Mouse (Mus musculus) cerebellum, postnatal 10 days (tissue): ENCODE measurements around the gene Gm12216.
A peak's percentile ranks its signal among the peaks of the same experiment; 100 is the strongest.
"Not testable (repeated sequence)": the region's sequence is repeated elsewhere in the genome, so short reads cannot be mapped to it uniquely, and the experiment has no call there.

Source experiments
- DNase-seq, 2 experiments: peaks; one replicate each; pipeline ENCODE4 v3.0.0; 2021; ENCODE audit warnings: mixed read lengths in 2 of 2

The Gm12216 gene

DNA sequence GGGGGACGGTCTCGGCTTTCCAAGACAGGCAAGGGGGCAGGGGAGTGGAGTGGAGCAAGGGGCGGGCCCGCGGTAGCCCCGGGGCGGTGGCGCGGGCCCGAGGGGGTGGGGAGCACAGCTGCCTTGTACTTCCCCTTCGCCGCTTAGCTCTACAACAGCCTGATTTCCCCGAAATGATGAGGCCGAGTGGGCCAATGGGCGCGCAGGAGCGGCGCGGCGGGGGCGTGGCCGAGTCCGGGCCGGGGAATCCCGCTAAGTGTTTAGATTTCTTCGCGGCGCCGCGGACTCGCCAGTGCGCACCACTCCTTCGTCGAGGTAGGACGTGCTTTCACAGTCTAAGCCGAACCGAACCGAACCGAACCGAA lies 89.3 kb downstream of the Gm12216 start, which contains the start of gene Irf1:
TSS of gene Irf1 (plus strand) at position 255 of the 365 bp plus-strand sequence.
- DNase-seq: peak; percentile 83 to 89

DNA sequence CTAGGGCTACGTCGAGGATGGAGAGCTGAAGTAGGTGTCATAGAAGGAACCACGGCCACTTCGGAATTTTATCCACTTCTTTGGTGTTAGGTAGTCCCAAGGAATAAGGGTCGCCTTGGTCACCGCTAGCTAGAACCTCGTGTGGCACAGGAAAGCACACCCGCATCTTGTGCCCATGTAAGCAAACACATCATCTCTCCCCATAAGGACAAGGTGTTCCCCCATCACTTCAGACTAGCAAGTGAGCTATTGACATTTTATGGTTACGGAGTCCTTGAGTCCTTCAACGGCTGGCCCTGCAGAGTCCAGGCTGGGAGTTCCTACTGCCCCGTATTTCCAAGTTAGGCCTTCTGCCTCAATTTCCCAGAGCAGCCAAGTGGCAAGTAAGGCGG lies 89.9 kb downstream of the Gm12216 start:
- no peak for DNase-seq

DNA sequence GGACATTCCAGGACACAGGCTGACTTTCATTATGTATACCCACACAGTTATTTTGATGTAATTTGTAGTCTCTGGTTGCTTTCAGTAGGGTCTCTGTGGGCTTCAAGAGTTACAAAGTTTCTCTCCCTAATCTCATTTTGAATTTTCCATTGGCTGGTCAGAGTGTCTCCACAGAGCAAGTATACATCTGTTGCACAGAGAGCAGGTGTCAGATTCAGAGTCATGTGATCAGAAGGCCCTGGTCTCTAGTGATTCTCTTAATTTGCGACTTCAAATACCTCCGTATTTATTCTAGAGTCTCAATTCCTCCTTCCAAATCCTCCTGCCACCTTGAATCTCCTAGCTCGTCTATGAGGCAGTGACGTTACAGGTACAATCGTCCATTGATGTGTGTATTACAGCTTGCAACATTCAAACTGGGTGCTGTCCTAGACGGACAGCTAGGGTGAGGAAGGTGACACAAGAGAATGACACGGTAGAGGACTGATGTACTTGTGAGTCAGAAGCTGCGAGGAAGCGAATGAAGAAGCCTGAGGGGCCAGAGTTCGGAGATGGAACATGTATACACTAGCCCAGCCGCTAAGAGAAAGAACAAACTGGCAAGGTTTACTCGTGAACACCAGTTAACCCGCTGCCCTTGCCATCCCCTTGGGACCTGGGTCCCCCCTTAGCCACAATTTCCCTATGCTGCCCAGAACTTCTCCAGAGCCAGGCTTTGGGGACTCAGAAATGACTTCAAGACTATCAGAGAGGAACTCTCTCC lies 90.5 kb downstream of the Gm12216 start:
- no peak for DNase-seq

DNA sequence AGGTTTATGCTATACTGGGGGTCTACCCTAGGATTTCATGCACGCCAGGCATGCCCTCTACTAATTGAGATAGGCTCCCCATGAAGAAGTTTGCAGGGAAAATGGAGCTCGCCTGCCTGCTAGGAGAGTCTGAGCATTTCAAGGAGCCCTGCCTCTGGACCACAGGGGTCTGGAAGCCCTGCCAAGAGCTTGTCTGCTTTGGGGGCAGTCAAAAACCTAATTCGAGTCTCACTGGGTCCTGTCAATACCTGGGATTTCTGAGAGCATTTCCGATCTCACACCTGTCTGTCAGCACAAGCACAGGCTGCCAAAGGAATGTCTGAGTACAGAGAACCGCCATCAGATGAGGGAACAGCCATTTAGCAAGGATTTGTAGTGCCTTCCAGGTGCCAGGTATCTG lies 94.5 kb downstream of the Gm12216 start:
- DNase-seq: peak in 1 of 2 experiments; percentile 34

DNA sequence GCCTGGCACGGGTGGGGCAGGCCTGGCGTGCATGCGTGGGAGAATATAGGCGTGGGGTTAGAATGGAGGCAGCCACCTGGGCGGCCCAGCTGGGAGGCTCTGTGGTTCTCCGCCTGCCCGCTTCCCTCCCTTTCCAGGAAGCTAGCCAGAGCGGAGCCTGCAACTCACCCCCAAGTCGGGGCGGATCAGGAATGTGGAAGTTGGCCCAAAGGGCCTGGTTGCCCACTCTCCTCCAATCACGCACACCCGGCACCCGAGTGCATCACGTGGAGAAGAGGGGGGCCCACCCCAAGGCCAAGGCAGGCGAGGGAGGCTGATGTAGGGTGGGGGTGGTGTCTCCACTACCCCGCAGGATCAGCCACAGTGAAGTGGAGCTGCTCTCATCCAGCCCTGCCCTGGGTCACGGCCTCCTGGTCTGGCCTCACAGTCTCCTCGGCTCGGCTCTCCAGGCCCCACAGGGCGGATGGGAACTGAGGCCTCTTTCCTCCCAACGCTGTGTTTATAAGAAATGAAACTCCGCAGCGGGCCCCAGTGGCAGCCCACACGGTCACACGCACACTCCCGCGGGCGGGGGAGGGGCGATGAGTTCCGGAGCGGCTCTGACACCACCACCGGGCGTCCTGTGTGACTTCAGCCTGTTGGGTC lies 95.4 kb downstream of the Gm12216 start:
- DNase-seq: peak; percentile 82

DNA sequence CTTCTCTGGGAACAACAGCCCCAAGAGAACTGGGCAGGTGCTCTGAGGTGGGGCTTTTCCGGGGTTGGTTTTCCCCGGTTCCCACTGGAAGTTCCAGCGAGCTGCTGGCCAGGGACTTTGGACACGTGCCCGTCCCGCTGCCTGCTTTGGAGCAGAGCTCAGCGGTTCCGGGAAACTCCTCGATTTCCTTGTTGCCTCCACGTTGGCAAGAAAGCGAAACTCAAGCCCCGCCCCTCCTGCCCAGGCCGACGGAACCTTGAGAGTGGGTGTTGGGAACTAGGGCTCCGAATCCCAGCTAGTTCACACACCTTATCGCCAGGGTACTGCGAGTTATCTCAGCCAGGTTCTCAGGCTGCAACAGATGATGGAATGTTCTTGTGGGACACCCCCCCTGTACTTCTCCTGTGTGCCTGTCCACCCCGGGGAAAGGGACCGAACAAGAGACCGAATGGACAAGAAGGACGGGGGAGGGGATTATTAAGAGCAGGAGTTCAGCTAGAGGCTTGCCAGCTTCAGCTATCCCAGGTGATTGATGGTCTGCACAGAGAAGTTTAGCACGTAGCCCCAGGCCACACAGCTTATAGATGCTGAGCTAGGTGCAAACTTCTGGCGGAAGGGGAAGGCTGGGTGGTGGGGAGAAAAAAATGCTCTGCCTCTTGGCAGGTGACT lies 96.1 kb downstream of the Gm12216 start:
- DNase-seq: peak; percentile 70 to 75

DNA sequence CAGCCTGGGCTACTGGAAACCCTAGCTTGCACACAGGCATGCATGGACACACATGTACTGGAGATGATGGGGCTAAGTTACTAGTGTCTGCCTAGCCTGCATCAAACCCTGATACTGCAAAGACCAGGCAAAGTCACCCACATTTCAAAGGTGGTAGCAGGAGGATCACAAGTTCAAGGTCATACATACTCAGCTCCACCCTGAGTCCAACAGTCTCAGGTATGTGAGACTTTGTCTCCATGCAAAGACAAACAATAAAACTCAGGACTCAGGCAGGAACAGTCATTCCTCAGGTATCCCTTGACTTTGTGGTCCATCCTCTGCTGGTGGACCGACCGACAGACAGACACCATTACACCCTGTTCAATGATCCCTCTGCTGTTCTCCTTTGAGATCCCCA lies 96.6 kb downstream of the Gm12216 start:
- DNase-seq: no peak

DNA sequence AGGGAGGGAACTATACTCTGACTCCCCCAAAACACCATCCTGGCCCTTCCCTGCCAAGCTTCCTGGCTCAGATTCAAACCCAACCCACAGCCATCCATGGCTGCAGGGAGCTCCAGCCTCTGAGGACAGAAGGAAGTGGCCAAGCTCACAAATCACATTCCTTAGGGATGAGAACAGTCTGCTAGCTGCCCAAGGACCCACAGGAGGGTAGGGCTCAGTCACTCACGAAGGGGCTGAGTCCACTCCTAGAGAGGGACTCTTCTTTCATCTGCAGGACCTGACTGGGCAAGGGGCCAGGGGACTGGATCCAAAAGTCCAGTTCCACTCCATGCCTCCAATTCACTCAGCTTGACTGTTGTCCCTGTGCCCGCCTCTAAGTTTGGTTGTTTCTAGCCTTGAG lies 97.2 kb downstream of the Gm12216 start:
- peak; percentile 84 to 88 for DNase-seq

DNA sequence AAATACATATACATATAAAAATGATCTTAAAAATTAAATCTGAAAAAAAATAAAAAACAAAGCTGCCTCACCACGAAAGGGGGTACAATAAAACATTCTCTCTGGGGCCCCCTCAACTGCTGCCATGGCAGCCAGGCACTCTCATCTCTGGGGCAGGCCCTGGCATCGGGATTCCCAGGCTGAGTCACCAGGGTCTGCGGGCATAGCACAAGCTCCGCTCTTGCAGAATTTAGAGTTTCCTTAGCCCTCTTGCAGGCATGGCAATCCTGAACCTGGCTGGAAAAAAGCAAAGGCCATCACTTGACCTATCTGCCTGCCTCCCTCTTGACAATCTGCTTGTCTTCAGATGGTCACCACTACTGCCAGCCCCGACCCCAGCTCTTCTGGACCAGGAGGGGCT lies 97.8 kb downstream of the Gm12216 start:
- DNase-seq: no peak

DNA sequence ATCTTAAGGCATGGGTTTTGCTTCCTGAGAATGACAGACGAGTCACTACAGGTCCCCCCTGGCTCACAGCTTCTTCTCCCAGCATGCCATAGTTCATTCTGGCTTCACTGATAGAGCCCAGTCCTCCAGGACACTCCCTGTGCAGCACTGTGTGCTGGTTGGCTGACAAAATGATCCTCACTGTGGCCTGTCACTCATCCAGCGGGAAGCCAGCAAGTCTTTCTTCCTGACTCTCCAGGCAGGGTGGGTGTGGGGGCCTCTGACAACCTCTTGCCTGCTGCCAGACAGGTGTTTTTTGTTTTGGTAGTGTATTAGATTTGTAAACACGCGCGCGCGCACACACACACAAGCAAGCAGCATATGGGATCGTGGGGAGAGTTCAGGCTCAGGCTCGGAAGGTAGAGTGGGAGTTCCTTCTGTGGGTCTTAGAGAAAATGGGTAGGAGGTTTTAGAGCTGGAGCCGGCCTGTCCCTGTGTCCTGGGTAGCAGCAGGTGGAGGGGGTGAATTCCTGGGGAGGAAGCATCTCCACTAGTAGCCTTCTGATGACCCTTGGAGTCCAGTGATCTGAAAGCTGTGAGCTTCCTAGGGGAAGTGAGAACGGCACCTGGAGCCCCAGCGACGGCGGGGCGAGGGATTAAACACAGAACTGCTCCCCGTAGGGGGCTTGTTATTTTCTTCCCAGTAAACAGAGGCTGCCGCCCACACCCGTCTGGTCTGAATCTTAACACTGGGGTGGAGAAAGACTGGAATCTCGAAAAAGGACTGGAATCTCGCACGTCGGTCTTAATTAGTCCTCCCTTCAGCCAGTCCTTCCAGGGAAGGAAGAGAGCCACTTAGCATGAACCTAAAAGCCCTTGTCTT lies 99.3 kb downstream of the Gm12216 start:
- DNase-seq: peak; percentile 45 to 66

DNA sequence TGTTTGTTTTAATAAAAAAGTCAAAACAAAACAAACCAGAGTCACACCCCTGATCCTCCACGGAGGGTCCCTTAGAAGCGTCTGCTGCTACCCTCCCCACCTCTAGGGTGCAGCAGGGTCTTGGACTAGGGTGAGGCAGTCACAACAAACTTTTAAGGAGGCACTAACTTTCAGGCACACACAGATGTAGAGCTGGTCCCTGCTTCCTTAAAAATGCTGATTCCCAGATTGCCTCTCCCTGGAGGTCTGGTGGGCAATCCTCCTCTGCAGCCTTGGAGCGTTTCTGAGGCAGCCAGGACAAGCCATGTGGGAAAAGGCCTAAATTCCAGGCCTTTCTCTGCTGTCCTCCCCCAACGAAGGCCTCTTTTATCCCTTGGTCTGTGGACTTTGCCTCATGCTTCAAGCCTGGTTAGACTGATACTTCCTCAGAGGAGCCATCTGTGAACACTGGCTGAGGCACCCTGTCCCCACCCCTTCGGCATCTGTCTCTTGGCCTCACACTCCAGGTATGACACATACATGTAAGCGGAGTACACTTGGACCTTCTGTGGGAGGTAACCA lies 100.2 kb downstream of the Gm12216 start:
- peak; percentile 29 to 30 for DNase-seq

DNA sequence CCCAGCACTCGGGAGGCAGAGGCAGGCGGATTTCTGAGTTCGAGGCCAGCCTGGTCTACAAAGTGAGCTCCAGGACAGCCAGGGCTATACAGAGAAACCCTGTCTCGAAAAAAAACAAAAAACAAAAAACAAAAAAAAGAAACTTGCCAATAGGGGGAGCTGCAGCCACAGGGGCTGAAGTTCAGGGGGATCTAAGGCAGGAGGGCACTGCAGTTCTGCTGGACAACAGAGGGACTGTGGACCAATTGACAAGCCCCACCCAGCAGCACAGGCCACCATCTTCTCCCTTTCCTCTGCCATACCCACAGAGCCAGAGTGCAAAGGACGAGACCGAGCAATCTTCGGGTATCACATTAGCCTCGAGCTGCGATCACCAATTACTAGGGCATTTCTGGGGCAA lies 101.0 kb downstream of the Gm12216 start:
- DNase-seq: not testable (repeated sequence)

DNA sequence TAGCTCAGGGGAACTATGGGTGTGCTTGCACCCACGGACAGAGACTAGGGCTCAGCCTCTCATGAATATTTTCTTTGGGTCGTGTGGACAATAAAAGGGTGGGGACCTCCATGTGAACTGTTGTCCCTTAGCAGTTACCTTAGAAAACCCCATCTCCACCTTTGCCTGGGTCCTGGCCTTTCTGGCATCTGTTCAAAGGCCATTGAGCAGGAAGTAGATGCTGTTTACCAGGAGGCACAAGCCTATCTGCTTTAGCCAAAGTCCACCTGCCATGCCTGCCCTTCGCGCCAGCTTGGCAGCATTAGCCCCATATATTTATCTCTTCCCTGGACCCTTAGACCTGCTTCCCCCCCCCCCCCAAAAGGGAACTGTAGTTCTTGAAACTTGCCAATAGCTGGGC lies 101.4 kb downstream of the Gm12216 start:
- DNase-seq: no peak

DNA sequence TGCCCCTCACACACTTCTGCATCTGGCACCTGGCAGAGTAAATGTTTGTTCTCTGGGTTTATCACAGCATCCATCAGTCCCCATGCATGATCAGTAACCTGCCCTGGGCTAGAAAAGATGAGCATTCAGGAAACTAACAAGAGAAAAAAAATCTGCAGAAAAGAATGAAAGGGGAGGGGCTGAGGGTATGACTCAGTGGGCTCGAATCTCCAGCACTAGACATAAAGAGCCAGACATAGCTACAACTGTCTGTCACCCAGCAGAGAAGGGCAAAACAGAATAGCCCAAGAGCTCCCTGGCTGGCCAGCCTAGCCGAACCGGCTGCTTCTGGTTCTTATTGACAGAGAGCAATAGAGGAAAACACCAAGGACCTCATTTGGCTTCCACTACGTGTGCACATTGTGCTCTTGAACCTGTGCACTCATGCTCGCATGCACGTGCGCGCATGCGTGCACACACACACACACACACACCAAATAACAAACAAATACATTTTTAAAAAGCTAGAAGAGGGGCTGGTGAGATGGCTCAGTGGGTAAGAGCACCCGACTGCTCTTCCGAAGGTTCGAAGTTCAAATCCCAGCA lies 104.0 kb downstream of the Gm12216 start:
- DNase-seq: no peak

DNA sequence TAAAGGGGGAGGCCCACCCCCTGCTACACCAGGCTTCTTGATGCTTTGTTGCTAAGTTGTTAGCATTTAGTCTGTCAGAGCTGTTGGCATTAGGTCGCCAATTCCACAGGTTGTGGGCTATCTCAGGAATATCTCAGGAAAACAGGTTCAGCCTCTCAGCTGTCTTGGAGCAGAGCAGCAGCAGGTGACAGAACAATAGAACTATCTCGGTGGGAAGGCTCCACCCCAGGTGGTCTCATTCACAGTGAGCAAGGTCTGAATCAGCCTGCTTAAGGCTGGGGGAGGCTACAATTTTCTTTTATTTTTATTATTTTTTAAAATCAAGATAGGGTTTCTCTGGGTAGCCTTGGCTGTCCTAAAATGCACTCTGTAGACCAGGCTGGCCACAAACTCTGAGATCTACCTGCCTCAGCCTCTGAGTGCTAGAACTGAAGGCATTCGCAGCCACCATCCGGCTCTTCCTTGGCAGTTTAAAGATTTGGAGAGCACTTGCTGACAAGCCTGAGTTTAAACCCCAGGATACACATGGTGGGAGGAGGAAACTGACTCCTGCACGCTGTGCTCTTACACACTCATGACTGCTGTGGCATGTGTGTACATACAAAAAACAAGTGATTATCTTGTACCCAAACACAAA lies 109.2 kb downstream of the Gm12216 start:
- DNase-seq: no peak

DNA sequence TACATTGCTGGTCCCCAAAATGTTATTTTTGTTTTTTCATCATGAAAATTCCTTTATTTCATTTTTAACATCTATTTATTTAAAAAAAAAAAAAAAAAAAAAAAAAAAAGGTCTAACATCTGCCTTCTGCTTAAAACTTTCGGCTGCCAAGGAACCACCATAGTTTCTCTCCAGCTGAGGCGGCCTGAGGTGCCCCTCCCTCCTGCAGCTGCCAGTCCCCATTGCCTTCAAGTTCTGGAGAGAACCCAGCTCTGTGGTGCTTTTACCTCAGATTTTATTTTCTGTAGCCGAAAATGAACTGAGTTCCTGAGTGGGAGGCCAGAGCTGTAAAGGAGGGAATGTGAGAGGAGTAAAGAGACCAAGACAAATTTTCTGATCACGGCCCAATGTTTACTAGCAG lies 109.8 kb downstream of the Gm12216 start:
- DNase-seq: no peak

DNA sequence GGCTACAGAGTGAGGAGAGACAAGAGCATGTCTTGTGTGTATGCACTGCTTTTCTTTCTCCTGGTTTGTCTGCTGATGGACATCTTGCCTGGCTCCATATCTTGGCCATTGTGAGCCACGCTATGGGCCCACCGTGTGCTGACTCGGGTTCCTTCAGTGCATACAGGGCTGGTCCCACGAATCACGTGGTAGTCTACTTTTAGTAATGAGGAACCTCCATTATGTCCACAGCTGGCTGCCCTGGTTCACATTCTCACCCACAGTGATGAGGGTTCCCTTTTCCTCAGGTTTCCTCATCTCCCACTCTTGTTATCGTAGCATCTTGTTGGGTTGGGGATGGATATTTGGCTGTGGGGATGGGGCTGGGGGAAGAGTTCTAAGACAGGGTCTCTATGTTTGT lies 110.4 kb downstream of the Gm12216 start:
- no peak for DNase-seq

DNA sequence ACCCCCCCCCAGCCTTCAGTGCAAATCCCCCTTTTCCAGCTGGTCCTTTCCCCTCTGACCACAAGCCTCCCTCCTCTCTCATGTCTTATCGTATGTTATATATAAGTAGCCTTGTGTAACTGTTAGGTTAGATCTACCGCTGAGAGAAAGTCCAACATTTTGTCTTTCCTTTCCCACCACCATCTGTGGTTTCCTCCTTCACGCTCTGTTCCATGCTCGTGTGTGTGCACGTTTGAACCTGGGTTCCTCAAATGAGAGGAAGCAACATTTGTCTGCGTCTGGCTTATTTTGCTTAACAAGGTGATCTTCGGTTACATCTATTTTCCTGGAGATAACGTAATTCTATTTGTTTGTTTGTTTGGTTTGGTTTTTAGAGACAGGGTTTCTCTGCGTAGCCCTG lies 111.1 kb downstream of the Gm12216 start:
- no peak for DNase-seq

DNA sequence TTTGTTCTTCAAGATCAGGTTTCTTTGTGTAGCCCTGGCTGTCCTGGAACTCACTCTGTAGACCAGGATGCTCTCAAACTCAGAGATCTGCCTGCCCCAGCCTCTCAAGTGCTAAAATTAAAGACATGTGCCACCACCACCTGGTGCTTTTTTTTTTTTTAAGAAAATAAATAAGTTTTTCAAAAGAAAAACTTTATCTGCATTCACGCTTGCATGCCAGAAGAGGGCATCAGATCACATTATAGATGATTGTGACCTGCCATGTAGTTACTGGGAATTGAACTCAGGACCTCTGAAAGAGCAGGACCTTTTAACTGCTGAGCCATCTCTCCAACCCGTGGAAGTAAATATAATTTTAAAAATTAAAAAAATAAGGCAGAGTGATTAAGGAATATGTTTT lies 113.8 kb downstream of the Gm12216 start:
- no peak for DNase-seq

DNA sequence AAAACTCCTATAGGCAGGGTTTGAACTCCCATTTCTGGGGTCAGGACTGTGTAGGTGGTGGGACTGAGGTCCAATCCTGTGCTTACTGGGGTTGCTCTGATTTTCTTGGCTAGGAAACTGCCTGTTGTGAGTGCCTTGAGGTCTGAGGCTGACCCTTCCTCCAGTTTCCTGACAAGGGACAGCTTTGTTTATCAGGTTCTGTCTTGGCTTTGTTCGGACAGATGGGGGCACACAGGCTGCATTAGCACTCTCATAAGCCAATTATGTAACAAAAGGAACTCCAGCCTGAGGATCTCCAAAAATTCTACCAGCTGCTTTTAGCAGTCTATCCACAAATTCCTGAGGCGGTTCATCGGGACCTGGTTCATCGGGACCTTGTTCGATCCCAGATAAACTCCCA lies 116.7 kb downstream of the Gm12216 start:
- DNase-seq: no peak

DNA sequence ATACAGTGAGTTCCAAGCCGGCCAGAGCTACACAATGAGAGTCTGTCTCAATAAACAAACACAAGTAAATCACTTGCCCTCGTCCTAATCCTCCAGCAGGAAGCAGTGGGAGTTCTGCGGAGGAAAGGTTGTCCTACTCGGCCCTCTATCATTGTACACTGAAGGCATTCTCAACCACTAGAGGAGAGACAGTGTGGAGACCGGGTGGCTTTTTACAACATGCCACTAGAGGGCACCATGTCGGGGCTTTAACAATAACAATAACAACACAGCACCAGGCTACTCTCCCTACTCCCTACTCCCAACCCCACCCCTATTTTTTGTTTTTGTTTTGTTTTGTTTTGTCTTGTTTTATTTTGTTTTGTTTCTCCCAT lies 121.5 kb downstream of the Gm12216 start:
- DNase-seq: peak; percentile 73 to 78
